Comparison of ENCODE assay signal across 12 mouse cellular contexts in the genomic region with DNA sequence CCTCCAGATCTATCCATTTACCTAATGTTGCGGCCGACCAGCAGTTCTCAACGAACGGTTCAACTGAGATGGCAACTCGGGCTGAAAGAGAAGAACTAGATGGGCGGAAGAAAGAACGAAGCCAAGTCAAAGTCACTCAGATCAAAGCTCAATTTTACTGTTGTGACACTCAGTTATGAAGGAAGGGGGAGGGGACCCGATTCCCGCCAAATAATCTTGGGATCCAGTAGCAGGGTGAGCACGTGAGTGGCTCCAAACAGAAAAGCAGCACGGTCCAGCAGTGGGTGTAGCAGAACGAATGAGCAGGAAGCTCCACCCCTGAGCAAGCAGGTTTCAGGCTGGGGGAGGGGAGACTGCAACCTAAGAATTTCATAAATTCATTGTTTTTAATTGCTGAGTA. TPM values are rescaled to one million over a fixed set of nuclear protein-coding genes. Genes with fewer than 3 reads are reported as not detected.
"Had no signal": no experiment of that assay in that cellular context is flagged by ENCODE, and none has a peak within 500 bp of the region (broad histone marks: within the 10 kb centered on the region; RNA-seq: fewer than 3 reads in every experiment).

No protein-coding gene starts in this region.

RNA-seq across cellular contexts. Expression of a gene that starts 26.0 kb away (rescaled TPM):
- polyA plus RNA-seq: heart, embryonic 11.5 days; heart, embryonic 13.5 days; heart, embryonic 15.5 days; heart, postnatal 0 days; hindbrain, embryonic 11.5 days; hindbrain, embryonic 13.5 days; hindbrain, embryonic 15.5 days; hindbrain, postnatal 0 days; intestine, postnatal 0 days; limb, embryonic 12.5 days had no signal

RNA-seq across cellular contexts. Expression of a gene that starts 52.3 kb away (rescaled TPM):
- polyA plus RNA-seq: heart, embryonic 15.5 days; heart, postnatal 0 days; hindbrain, embryonic 11.5 days; hindbrain, embryonic 13.5 days; hindbrain, postnatal 0 days; kidney, embryonic 14.5 days; limb, embryonic 12.5 days; limb, embryonic 14.5 days had no signal
